Mouse (Mus musculus) embryonic fibroblast, embryonic 13.5 days (primary cell): ENCODE results near the gene Pomt1.

Experiments
- CTCF ChIP-seq: IDR thresholded peaks from 2 replicates; pipeline ENCODE4 v1.5.1; 2011; ENCODE audit warnings: mild to moderate bottlenecking, control low read depth, low read length, moderate library complexity, borderline replicate concordance; ENCODE audit not compliant: insufficient read depth
- POLR2A ChIP-seq: IDR thresholded peaks from 2 replicates; pipeline ENCODE4 v1.6.1; 2011; ENCODE audit warnings: low read depth, mild to moderate bottlenecking, control low read depth, low read length, moderate library complexity

DNA sequence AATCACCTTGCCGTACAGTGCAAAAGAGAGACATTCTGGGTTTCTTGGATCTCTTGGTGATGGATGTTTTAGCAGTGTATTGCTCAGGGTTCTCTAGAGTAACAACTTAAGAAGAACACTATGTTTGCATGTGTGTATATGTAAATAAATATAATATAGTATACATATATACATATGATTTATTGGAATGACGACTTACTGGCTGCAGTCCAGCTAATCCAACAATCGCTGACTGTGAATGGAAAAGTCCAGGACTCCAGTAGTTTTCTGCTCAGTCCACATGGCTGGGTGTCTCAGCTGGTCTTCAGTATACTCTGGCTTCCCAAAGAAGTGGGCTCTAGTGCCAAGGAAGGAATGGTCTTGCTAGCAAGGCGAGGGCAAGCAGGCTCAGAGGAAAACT lies 1.2 kb downstream of the Pomt1 start:
- TF ChIP-seq CTCF, result no peak
- no peak for TF ChIP-seq POLR2A
